Mouse (Mus musculus) urinary bladder, postnatal 25 days (tissue): Measurements from ENCODE around the gene Clec2h.
"Not testable (repeated sequence)": the region's sequence is repeated elsewhere in the genome, so short reads cannot be mapped to it uniquely, and the experiment has no call there.

ENCODE experiments used
- DNase-seq: peaks from one replicate; pipeline ENCODE4 v3.0.0; 2022; ENCODE audit warnings: low spot score

The Clec2h gene

DNA sequence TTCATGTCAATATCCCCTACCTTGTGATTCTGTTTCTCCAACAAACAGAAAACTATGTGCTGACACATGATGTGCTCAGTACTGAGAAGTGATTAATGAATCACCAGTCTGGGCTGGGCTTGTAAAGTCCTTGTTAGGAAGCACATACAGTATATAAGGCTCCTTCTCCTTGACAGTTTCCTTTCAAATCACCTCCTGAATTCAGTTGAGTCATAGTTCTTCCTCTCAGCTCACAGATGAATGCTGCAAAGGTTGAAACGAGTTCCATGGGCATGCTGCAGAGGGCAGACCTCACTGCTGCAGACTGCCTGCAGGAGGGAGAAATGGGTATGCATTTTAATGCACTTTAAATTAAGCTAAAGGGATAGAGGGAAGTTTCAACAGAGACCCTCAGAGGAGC, at the start of gene Clec2h:
Clec2h (plus strand) TSS at position 180 of the 400 bp plus-strand sequence.
- no peak for DNase-seq

GRCm38 (mm10) chr6:128622733-128623132, 39.5 kb upstream of the Clec2h start:
- DNase-seq: no peak

DNA sequence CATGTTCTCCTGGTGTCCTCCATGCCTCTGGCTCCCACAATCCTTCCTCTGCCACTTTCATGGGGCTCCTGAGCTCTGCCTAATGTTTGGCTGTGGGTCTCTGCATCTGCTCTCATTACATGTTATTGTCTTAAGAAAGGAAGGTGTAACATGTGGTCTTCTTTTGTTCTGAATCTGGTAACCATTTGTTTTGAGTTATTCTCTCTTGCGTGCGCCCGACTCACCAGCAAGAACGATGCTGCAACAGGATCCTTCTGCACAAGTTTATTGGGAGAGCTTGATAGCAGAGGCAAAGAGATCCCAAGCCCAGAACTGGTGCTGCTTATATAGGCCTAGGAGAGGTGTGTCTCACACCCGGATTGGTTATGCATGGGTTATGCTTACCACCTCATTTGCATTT, 38.8 kb upstream of the Clec2h start, which contains the start of gene Klrb1a:
Klrb1a (minus strand) TSS at position 101 of the 400 bp plus-strand sequence.
- DNase-seq: not testable (repeated sequence)

DNA sequence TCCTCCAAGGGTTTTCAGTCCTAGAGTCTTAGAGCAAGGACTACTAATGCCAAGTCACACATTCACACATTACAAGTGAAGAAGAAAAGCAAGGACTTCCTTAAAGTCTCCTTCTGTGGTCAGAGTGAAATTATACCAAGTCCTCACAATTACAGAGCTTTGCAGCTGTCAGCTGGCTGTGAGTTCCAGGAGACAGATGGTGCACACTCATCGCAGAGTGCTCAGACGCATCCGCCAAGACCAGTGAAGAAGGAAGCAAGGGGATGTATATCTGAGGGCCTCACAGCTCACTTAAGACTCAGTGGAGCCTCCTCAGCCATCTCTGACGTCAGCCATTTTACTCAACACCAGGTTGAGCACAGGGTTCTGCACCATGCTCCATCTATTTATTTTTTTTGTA, 37.8 kb upstream of the Clec2h start:
- DNase-seq: no peak

GRCm38 (mm10) chr6:128625246-128625645, 36.9 kb upstream of the Clec2h start:
- not testable (repeated sequence) for DNase-seq

DNA sequence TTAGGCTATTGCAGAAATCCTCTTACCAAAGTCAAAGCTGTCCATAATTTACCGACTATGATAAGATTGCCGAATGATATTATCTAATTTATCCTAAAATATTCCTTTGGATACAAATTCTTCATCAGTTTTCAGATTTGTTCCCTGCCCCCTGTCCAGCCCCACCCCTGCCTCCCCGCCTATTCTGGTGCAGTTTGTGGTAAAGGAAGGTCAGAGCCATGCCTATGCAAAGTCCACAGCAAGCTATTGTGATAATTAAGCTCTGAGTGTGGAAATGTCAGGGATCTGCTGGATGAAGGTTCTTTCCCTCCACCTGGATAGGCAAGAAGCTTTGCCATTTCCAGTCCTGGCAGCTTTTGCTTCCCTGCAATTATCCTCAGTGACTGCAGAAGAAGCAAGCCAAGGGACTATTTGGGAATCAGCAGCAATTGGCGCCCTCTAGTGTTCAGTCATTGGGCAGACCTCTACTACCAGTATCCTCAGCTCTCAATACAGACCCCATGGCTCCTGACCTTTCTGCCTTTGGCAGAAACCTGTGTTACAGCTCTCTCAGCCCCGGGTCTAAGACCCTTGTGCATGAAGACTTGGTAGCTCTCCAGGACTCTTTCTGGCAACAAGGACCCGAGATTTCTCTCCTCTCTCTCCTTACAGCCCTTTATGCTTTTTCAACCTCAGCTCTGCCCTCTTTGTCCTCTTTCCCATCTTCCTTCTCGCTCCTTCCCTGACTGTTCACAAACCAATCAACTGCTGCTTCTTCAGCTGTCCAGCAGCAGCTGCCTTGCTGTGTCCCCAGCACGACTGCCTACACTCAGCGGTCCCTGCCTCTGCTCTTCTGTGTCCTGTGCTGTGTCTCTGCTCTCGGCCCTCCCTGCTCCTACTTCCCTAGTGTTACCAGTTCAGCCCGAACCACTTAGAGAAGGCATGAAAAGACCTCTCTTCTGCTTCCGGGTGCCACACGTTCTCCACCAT, 32.1 kb upstream of the Clec2h start:
- DNase-seq: peak; percentile 23

GRCm38 (mm10) chr6:128630912-128631905, 31.0 kb upstream of the Clec2h start:
- not testable (repeated sequence) for DNase-seq

- DNase-seq: no peak
Measured at GRCm38 (mm10) chr6:128640673-128641072, 21.5 kb upstream of the Clec2h start.

DNA sequence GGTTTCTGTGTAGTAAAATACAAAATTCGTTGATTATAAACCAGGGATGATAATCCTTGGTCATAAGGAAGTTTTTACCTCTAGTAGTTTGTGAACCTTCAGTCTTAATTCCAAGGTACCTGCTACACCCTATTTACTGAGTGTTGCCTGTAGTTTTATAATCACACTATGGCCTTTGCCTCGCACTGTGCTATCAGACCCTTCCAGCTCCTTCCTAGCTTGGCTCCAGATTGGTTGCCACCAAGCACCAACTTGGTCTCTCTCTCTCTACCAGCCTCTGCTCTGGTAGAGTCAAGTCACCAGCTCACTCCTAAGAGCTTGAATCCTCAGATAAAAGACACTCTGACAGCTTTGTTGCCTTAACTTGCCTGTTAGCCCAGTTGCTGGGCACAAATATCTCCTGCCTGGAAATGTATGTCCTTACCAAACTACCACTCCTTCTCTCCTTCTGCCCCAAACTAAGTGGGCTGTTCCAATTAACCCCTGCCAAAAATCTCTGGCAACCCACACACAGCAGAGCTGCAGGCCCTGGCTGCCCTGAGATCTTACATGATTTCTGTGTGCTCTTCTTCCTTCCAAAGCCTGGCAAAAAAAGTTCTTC, 21.0 kb upstream of the Clec2h start:
- DNase-seq: no peak

DNA sequence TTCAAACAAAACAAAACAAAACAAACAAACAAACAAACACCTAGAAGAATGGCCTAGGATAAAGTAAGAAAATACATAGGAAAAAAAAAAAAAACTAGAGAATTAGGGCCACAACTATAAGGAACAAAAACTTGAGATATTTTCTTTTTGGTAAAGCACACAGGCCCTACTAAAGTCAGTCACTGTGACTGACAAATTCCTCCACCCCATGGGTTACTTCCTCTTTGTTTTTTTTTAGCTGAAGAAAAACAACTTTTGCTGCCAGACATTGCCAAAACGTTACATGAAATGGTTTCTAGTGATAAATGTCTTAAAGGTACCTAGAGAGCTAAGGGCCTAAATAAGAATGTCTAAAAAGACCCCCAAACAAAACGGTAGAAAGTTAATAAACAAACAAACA, 18.2 kb upstream of the Clec2h start:
- no peak for DNase-seq

DNA sequence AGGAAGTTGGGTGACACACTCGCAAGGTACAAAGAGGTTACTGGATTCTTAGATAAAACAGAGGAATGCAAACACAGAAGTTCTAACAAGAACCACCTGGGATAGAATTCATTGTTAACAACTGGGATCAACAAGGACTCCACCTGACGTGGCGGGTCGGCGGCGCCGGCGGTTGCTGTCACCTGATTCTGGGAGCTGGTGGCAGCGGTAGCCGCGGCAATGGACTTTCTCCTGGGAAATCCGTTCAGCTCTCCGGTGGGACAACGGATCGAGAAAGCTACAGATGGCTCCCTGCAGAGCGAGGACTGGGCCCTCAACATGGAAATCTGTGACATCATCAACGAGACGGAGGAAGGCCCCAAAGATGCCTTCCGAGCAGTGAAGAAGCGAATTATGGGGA, 17.5 kb upstream of the Clec2h start:
- not testable (repeated sequence) for DNase-seq

GRCm38 (mm10) chr6:128645708-128646107, 16.5 kb upstream of the Clec2h start:
- DNase-seq: not testable (repeated sequence)

DNA sequence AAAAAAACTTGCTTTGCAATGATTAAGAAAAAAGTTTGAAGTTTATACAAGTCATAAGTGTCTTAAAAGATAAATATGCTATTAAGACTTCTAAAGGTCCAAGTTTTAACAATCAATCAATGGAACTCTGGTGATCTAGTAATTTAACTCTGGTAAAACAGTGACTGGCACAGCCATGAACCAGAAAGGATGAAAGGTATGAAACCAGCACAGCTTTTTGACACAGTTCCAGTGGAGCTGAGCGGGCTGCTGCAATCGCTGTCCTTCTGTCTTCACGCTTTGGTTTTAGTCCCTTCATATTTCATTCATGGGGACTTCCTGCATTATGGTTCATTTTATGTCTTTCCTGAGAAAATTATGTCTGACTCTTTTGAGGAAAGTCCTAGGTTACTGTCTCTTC, 12.5 kb upstream of the Clec2h start:
- DNase-seq: no peak

- DNase-seq: no peak
Measured at GRCm38 (mm10) chr6:128650187-128650586, 12.0 kb upstream of the Clec2h start.

DNA sequence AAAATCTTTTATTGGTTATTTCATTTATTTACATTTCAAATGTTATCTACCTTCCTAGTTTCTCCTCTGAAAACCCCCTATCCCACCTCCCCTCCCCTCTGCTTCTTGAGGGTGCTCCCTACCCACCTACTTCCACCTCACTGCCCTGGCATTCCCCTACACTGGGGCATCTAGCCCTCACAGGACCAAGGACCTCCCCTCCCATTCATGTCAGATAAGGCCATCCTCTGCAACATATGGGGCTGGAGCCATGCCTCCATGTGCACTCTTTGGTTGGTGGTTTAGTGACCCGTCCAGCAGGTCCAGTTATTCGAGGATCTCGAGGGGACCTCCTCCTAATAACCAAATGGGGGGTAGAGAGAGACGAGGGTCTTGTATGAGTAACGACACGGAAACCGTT, 11.4 kb upstream of the Clec2h start:
- not testable (repeated sequence) for DNase-seq

DNA sequence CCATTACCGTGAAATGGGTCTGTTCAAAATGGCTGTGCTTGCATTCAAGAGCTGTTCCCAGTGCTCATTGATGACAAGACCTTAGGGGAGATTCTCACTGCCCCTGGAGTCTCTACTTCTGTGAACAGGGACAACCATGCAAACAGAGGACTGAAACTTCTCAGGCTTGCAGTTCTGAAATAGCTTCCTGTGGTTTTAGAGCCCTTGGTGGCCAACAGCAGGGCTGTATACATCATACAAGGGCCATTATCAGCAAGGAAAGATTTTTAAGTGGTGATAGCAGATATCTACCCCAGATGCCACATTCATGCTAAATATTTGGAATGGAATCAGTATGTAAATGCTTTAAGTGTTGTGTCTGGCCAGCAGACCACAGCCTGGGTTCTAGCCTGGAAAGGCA, 9.2 kb upstream of the Clec2h start:
- no peak for DNase-seq

- DNase-seq: no peak
Measured at GRCm38 (mm10) chr6:128661249-128661648, 936 bp upstream of the Clec2h start.

- no peak for DNase-seq
Measured at GRCm38 (mm10) chr6:128669936-128670335, 7.8 kb downstream of the Clec2h start.

DNA sequence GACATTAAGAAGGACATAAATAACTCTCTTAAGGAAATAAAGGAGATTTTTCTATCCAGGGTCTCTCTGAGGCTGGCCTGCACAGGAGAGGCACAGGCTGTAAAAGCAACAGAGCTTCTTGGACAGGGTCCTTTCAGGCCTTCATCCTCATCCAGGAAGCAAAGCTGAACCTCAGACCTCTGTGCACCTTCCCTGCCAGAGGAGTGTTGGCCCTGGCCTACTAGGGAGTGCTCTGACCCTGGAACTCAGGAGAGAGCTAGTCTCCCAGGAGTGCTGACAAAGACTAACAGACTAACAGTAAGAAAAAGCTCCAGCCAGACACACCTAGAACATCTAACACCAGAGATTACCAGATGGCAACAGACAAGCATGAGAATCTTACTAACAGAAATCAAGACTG, 17.4 kb downstream of the Clec2h start:
- DNase-seq: no peak

- DNase-seq: no peak
Measured at GRCm38 (mm10) chr6:128701691-128702090, 39.5 kb downstream of the Clec2h start.

DNA sequence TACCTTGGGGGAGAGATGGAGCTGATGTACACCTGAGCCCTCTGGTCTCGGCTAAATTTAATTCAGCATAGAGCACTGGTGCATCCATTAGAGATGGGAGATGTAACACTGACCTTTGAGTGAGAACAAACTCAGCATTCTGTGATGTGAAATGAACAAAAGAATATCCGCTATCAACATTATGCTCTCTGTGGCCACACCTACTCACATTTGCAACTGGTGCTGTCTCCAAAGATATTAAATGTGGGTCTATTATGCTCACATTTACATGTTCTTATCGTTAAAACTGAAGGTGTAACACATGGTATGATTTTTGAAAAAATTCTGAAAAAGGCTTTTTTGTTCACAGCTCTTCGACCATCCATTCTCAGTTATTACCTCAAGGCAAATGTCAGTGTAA, 60.8 kb downstream of the Clec2h start, which contains the start of gene Klrb1:
Klrb1 (minus strand) TSS at position 101 of the 400 bp plus-strand sequence.
- no peak for DNase-seq
